Mouse (Mus musculus): Measurements from ENCODE around the gene Nufip2.
A peak's percentile ranks its signal among the peaks of the same experiment; 100 is the strongest.
"Not testable (repeated sequence)": the region's sequence is repeated elsewhere in the genome, so short reads cannot be mapped to it uniquely, and the experiment has no call there.

The Nufip2 gene

DNA sequence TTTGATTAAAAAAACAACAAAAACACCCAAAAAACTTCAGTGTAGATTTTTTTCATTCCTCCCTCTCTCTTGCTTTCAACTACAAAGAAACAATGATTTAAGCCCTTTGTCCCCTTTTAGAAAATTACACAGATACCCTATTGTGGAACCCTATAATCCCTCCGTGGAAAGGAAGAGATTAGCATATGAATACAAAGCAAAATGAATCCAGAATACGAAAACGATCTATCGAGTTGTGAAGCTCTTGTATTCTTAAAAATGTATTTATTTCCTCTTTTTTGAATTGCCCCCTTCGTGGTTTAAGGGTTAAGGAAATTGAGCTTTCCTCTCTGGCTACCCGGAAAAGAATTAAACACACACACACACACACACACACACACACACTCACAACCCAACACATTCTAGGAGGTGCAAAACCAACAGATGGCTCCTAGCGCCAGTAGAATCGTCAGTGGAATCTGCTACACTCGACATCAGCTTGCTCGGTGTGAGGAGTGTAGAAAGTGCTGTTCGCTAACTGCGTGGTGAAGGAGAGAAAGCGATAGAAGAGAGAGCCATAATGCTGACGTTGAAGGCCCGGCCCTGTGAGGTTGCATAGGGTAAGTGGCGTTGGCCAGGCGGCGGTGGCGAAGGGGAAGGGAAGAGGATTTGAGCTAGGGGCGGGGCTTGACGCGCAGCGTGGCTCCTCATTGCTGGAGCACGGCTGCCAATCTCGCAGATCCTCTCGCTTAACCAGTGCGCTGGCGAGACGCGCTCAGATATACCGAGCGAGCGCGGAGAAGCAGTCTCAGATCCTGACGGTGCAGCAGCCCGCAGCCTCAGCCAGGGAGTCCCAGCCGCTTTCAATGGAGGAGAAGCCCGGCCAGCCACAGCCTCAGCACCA lies at the start of gene Nufip2:
TSS of gene Nufip2 (plus strand) at position 773 of the 883 bp plus-strand sequence.
- peak; percentile 78 for DNase-seq (ENCODE audit: extremely low read depth, low read depth, low spot score)

DNA sequence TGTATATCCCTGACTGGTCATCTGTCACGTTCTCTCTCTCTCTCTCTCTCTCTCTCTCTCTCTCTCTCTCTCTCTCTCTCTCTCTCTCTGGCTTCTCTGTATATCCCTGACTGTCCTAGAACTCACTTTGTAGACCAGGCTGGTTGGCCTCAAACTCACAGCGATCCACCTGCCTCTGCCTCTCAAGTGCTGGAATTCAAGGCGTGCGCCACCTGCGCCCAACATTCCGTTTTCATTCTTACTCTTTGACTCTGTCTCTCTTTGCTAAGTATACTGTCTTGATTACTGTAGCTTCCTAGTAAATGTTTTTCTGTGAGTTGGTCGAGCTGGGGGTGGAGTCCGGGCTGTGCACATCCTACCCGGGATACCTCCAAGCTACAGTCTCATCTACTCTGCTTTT lies 44.6 kb upstream of the Nufip2 start:
- DNase-seq (ENCODE audit: extremely low read depth, low read depth, low spot score), result no peak

DNA sequence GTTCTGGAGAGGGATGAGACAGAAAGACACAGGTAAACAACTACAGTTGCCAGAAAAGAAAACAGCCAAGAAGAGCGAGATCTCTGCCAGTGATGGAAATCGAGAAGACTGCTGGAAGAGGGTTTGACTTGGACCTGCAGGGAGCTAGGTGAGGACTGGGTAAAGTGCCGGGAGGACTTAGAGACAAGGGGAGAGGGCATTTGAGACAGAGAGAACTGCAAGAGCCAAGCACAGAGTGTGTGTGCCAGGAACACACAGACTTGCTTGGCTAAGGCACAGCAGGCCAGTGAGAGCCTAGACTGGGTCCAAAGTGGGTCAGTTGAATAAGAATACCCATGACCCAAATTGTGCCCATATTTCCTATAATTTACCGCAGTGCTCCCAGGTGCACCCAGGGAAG lies 40.5 kb upstream of the Nufip2 start:
- DNase-seq (ENCODE audit: extremely low read depth, low read depth, low spot score), result no peak

DNA sequence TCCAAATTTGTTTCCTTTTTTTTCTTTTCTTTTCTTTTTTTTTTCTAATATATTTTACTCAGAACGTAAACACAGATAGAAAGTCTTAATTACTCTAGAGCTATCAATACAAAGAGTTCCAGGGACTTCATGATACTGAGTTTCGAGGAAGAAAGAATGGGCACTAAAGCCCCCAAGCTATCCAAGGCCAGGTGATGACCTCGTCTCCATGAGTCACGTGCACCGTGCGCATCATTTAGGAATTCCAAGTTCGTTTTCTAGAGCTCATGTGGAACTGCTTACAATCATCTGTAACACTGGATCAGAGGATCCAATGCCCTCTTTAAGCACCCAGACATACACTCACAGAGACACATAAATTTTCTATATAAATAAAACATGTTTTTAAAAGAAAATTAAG lies 37.1 kb upstream of the Nufip2 start:
- DNase-seq (ENCODE audit: extremely low read depth, low read depth, low spot score), result no peak

DNA sequence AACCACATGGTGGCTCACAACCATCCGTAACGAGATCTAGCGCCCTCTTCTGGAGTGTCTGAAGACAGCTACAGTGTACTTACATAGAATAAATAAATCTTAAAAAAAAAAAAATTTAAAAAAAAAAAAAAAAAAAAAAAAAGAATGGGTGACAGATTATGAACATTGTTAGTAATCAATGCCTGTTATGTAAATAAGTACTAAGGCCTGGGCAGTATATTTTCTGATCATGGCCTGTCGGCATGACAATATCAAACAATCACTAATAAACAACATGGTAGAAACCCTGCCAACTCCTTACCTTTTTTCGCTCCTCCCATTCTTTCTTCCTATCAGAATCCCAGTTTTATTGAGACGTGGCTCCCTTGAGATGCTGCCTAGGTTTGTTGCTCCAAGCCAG lies 33.5 kb upstream of the Nufip2 start:
- DNase-seq (ENCODE audit: extremely low read depth, low read depth, low spot score), result no peak

DNA sequence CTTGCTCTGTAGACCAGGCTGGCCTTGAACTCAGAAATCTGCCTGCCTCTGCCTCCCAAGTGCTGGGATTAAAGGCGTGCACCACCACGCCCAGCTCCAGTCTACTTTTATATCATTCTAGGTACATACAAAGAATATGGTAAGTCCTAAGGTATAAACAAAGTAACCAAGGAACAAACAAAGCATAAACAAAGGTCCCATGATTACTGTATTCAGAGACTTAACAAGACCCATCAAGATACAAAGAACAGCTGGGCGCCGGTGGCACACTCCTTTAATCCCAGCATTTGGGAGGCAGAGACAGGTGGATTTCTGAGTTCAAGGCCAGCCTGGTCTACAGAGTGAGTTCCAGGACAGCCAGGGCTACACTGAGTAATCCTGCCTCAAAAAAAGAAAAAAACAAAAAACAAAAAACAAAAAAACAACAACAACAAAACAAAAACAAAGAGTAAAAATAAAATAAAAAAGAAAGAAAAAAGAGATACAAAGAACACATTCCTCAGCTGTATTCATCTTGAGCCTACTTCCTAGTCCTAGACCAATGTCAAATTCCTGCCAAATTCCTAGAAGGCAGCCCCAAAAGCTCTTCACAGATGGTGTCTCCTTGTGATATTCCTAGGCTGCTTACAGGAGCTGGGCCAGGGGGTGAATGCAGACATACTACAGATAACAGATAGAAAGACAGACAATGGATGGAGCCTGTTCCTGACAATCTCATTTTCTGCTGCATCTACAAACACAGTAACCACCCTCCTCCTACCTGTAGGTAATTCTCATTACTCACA lies 32.4 kb upstream of the Nufip2 start:
- not testable (repeated sequence) for DNase-seq (ENCODE audit: extremely low read depth, low read depth, low spot score)

DNA sequence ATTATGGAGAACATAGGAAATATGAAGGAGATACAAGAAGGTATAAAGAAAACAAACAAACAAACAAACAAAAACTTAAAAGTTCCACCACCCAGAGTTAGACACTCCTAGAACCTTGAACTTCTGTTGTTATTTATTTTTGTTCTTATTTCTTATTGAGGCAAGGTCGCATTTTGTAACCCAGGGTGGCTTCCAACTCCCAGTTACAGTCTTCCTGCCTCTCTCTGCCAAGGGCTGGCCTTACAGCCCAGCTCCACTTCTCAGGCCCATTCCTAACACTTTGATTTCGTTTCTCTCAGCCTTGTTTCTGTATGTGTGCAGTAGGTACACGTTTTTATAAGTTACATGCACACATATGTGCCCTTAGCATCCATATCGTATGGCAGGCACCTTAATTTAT lies 26.0 kb upstream of the Nufip2 start:
- DNase-seq (ENCODE audit: extremely low read depth, low read depth, low spot score), result no peak

DNA sequence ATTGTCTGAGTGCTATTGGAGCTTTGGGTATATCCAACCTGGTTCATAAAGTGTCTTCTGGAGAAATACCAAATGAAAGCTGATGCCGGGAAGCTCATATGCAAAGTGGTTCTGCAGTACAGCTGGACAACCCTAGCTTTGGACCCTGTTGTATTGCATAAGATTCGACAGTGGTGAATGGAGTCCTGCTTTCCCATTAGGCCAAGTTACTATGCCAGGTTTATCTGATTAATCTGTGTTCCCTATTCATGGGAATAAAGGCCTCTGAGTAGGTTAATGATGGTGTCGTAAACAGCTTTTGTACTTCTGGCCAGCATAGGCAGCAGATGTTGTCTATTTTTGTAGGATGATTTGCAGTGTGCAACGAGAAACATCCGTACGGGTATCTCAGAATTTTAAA lies 22.3 kb upstream of the Nufip2 start:
- no peak for DNase-seq (ENCODE audit: extremely low read depth, low read depth, low spot score)

DNA sequence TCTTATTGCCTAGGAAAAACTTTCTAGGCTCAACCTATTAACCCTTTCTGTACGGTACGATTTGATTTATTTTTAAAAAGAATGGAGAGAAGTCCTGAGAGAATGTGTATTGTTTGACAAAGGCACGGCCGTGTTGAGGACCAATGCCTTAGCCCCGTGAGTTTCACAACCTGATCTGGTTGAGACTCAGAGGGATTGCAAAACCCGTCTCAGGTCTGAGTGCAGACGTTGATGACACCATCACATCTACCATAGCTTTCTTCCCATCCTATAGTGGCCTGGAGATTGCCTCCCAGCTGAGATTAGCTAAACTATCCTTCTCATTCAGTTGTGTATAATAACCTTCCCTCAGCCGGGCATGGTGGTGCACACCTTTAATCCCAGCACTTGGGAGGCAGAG lies 21.9 kb upstream of the Nufip2 start:
- no peak for DNase-seq (ENCODE audit: extremely low read depth, low read depth, low spot score)

DNA sequence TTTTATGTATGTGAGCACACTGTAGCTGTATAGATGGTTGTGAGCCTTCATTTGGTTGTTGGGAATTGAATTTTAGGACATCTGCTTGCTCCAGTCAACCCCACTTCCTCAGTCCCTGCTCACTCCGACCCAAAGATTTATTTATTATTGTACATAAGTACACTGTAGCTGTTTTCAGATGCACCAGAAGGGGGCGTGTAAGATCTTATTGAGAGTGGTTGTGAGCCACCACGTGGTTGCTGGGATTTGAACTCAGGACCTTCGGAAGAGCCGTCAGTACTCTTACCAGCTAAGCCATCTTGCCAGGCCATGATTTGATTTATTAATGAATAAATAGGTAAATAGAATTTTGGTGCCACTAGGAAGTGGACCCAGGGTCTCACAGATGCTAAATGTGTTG lies 20.6 kb upstream of the Nufip2 start:
- not testable (repeated sequence) for DNase-seq (ENCODE audit: extremely low read depth, low read depth, low spot score)

DNA sequence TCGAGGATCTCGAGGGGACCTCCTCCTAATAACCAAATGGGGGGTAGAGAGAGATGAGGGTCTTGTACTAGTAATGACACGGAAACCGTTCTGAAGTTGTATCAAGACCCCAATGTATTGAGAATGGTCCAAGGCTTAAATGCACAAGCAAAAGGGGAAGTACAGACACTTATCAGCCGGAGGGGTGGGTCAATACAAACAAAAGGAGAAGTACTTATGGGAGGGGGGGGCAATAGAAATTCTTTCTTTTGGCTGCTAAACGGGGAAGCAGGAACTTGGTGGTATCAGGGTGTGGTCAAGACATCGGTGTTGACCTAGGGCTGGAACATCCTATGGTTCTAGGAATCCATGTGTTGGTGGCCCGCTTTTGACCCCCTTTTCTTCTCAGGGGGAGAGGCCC lies 19.2 kb upstream of the Nufip2 start:
- DNase-seq (ENCODE audit: extremely low read depth, low read depth, low spot score), result not testable (repeated sequence)

DNA sequence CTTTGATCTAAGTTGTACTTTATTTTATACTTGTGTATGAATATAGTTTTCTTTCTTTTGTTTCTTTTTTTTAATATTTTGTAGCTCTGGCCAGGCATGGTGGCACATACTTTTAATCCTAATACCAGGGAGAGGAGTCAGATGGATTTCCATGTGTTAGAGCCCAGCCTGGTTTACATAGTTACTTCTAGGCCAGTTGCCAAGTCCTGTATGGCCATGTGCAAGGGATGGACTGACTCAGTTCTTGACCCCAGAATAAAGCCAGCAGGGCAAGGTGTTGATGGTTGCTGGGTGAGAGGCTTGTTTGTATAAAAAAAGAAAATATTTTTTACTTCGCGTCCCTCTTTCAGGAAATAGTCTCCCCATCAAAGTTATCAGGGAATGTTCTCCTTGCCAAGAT lies 13.2 kb upstream of the Nufip2 start:
- DNase-seq (ENCODE audit: extremely low read depth, low read depth, low spot score), result no peak

DNA sequence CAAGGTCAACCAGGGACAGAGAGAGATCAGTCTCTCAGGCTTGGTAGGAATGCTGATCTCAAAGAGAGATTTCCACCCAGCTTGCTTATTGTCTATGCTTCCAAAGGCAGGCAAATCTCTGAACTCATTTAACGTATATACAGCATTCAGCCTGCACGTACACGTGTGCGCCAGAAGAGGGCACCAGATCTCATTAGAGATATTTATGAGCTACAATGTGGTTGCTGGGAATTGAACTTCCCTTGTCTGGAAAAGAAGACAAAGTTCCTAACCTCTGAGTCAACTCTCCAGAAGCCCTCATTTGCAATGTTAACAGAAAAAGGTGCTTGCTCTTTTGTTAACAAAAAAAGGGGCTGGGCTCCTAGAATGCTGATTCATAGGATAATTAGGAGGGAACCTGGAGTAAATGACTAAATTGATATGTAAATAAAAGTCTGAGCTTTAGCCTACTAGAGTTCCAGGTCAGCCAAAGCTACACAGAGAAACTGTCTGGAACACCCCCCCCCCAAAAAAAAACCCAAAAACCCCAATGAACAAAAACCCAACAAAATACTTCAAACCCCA lies 12.4 kb upstream of the Nufip2 start:
- DNase-seq (ENCODE audit: extremely low read depth, low read depth, low spot score), result no peak

DNA sequence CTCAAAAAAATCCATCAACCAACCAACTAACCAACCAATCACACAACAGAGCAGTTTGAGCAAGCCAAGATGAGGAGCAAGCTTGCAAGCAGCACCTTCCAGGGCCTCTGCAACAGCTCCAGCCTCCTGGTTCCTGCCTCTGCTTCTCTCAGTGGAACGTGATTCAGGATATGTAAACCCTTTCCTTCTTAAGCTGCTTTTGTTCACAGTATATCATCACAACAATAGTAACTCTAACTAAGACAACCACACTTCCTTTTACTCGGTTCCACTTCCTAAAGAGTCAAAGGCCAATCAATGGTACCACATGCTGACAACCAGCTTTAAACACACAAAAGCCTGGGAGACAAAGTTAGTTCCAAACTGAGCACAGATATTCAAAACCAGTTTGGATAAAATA lies 5.9 kb upstream of the Nufip2 start:
- no peak for DNase-seq (ENCODE audit: extremely low read depth, low read depth, low spot score)

DNA sequence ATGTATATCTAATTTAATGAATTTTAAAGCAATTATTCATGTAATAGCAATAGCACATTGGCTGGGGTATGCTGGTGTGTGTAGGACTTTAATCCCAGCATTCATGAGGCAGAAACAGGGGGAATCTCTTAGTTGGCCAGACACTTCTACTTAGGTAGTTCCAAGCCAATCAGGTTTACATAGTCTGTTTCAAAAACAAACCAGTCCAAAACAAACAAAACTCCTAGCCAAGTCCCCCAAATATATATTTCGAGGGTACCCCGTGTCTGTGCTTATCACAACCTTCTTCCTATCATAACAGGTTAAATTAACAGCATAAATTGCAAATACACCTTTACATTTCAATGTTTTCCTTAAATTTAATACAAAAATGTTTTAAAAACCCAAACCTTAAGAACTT lies 1.1 kb upstream of the Nufip2 start:
- no peak for DNase-seq (ENCODE audit: extremely low read depth, low read depth, low spot score)

DNA sequence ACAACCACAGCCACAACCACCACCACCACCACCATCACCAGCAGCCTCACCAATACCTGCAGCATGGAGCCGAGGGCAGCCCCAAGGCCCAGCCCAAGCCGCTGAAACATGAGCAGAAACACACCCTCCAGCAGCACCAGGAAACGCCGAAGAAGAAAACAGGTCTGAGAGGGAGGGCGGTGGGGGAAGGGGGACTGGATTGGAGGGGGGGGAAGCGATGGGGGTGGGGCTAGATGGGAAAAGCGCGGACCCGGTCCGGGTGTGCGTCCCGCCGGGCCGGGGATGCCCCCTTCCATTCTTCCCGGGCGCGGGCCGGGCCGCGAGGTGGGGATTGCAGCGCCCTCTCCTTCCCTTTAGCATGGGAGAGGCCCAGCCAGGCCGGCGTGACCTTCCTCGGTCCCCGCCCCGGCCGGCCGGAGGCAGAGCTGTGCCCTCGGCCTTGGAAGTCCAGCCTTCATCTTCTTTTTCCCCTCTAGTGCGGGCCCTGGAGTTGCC lies 438 bp downstream of the Nufip2 start:
- no peak for DNase-seq (ENCODE audit: extremely low read depth, low read depth, low spot score)

DNA sequence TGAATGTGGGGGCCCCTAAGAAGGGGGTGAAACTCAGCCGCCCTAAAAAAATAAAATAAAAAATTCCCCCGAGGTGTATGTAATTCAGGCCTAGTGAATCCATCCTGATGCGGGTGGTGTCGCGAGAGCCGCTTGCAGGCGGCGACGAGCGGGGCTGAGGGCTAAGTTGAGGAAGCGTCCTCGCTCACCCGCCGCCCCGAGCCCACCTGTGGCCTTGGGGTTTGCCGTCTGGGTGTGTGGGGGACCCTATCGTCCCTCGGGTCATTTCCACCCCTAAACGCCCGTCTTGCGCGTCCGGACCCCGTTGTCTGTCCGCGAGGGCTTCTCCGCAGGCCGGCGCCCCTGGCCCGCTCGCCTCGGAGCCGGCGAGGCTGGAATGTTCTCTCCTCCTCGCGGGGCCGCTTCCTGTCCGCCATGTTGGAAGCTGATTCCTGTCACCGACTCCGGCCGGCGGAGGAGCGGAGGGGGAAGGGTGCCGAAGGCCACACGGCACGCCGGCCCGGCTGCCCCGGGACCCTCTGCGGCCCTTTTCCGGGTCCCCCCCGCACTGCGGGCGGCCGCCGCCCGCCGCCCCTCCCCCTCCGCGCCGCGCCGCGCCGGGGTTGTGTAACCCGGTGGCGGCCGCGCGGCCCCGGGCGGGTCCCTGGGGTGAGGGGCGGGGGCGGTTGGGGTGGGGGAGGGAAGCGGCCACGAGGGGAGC lies 1.0 kb downstream of the Nufip2 start:
- DNase-seq (ENCODE audit: extremely low read depth, low read depth, low spot score), result no peak

DNA sequence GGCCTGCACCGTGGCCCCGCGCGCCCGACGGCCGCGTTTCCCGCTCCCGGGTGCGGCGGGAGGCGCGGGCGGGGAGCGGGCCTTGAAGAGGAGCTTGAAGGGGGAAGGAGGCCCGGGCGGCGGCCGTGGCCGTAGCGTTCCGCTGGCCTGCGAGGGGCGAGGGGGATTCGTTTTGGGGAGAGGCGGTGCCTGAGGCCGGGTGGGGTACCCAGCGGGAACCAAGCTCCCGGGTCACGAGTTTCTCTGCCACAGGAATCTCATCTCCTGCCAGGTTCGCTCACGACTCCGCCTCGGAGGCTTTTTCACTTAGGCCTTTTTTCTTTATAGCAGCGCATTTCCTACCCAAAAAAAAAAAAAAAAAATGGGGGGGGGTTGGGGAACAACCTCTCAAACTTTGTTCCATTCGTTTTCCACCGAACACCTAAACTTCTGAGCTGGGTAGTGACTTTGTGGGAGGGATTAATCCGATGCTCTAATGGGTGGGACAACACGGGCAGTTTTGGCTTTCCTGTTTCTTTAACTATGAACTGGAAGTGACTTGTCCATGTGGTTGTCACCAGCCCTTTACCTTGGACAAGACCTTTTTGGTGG lies 1.7 kb downstream of the Nufip2 start:
- DNase-seq (ENCODE audit: extremely low read depth, low read depth, low spot score), result no peak

DNA sequence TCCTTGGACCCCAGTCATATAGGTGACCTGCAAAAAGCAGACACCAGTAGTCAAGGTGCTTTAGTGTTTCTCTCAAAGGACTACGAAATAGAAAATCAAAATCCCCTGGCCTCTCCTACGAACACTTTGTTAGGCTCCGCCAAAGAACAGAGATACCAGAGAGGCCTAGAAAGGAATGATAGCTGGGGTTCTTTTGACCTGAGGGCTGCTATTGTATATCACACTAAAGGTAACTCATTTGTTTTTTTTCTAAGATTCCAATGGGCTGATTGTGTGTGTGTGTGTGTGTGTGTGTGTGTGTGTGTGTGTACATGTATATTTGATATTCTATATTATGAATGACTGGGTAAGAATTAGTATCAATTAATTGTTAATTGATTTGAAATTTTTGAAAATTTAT lies 7.1 kb downstream of the Nufip2 start:
- DNase-seq (ENCODE audit: extremely low read depth, low read depth, low spot score), result no peak

DNA sequence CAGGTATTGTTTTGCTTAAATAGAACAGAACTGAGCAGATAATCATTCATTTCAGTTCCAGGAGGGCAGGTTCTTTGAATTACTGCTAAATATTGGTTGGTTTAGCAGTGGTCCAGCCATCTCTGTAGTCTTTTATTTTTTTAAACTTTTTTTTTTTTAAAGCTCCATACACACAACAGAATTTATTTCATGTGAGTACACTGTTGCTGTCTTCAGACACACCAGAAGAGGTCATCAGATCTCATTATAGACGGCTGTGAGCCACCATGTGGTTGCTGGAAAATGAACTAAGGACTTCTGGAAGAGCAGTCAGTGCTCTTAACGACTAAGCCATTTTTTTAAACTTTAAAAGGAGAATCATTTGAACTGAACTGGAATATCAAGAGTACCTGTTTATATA lies 11.3 kb downstream of the Nufip2 start:
- DNase-seq (ENCODE audit: extremely low read depth, low read depth, low spot score), result no peak

DNA sequence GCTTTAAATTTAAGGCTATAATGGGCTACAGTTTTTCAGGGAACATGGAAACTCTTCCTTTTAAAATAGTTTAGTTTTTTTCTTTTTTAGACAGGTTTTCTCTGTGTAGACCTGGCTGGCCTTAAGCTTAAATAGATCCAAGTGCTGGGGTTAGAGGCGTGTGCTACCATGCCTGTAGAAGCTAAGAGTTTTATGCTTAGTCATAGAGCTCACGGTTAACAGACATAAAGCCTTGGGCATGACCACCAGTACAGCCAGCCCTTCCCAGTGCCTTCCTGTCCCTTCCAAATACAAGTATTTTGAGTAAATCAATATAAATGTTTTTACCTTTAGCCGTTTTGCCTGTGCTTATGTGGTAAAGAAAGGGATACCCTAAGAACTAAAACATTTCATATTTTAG lies 20.0 kb downstream of the Nufip2 start:
- no peak for DNase-seq (ENCODE audit: extremely low read depth, low read depth, low spot score)
